Mouse (Mus musculus) hindbrain, embryonic 13.5 days (tissue): ENCODE results near the gene Slc17a9. TPM values are rescaled to one million over a fixed set of nuclear protein-coding genes. Genes with fewer than 3 reads are reported as not detected.
A peak's percentile ranks its signal among the peaks of the same experiment; 100 is the strongest.
"Not testable (repeated sequence)": the region's sequence is repeated elsewhere in the genome, so short reads cannot be mapped to it uniquely, and the experiment has no call there.

Source experiments
- ATAC-seq: fragments of 200-750 bp; cut with Nextera tagmentation; 2 replicates; pipeline ENCODE4 v1.8.0; 2017; ENCODE audit warnings: moderate TSS enrichment; ENCODE audit not compliant: low FRiP score
- H3K27ac ChIP-seq: fragments of 300-500 bp; sonication (generic); 2 replicates; pipeline ENCODE4 v1.5.1; 2015; ENCODE audit warnings: inconsistent platforms, mild to moderate bottlenecking, moderate library complexity
- H3K27me3 ChIP-seq: fragments of 300-500 bp; sonication (generic); 2 replicates; pipeline ENCODE4 v1.6.1; 2015; ENCODE audit warnings: mild to moderate bottlenecking, inconsistent platforms
- H3K36me3 ChIP-seq: fragments of 300-500 bp; sonication (generic); 2 replicates; pipeline ENCODE4 v1.6.1; 2015; ENCODE audit warnings: mild to moderate bottlenecking, inconsistent platforms
- H3K4me1 ChIP-seq: fragments of 300-500 bp; sonication (generic); replicated peaks from 2 replicates; pipeline ENCODE4 v1.6.1; 2015; ENCODE audit warnings: inconsistent platforms
- H3K4me2 ChIP-seq: fragments of 300-500 bp; sonication (generic); 2 replicates; pipeline ENCODE4 v1.6.1; 2015; ENCODE audit warnings: inconsistent platforms, mild to moderate bottlenecking, moderate library complexity
- H3K4me3 ChIP-seq: fragments of 300-500 bp; sonication (generic); 2 replicates; pipeline ENCODE4 v1.5.1; 2015; ENCODE audit warnings: mild to moderate bottlenecking, inconsistent platforms
- H3K9ac ChIP-seq: fragments of 300-500 bp; sonication (generic); 2 replicates; pipeline ENCODE4 v1.6.1; 2015; ENCODE audit warnings: mild to moderate bottlenecking, inconsistent platforms
- H3K9me3 ChIP-seq: fragments of 300-500 bp; sonication (generic); 2 replicates; pipeline ENCODE4 v1.6.1; 2016; ENCODE audit warnings: inconsistent platforms
- WGBS: fragments of 180-500 bp; shearing (Covaris S2); methylation state at CpG from one replicate; pipeline ENCODE4 v1.1.7; 2015; 5-methylcytosine and 5-hydroxymethylcytosine counted together
- polyA plus RNA-seq: library from polyadenylated mRNA; unstranded; fragments of >200 nt; fragmentation: Nextera tagmentation; extraction: Ambion mirVana; gene quantifications from 2 replicates; pipeline ENCODE4 v1.2.1, GENCODE M21; 2015

The Slc17a9 gene
- polyA plus RNA-seq, 1 experiment from 2014 or later: 0.19 TPM

- no peaks in the 10 kb centered on the region for H3K9me3 ChIP-seq
- no peak overlapping the region for H3K9ac ChIP-seq
- ATAC-seq: no peak
- no peaks in the 10 kb centered on the region for H3K27me3 ChIP-seq
- peaks cover 32% of the 10 kb centered on the region for H3K36me3 ChIP-seq
- no peak overlapping the region for H3K4me3 ChIP-seq
- peaks cover 22% of the 10 kb centered on the region for H3K4me1 ChIP-seq
- H3K27ac ChIP-seq: no peak overlapping the region
- 96% methylated on average over 5 of the region's 5 CpGs for WGBS
- H3K4me2 ChIP-seq: no peak overlapping the region
Observed at GRCm38 (mm10) chr2:180712037-180712689, 12.9 kb upstream of the Slc17a9 start.

DNA sequence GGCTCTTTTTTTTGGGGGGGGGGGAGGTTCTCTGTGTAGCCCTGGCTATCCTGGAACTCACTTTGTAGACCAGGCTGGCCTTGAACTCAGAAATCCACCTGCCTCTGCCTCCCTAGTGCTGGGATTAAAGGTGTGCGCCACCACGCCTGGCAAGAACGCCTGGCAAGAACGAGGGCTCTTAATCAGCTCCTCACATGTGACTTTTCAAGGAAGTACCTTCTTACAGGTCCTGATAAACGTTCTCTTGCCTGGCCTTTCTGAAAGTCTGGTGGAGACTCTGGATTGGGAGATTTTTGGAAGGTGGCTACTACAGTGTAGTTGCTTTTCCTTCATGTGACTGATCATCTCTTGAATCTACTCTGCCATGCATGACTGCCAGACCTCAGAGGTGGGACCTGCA lies 2.3 kb upstream of the Slc17a9 start:
- not testable (repeated sequence) for H3K27ac ChIP-seq, H3K4me2 ChIP-seq, H3K4me3 ChIP-seq, H3K27me3 ChIP-seq, H3K4me1 ChIP-seq, H3K9me3 ChIP-seq, ATAC-seq
- H3K36me3 ChIP-seq: peaks cover 65% of the 10 kb centered on the region
- H3K9ac ChIP-seq: 0 out of 2 replicates have a peak overlapping the region, but pooled peaks have one; percentile 13
- 95% methylated on average over 5 of the region's 5 CpGs for WGBS

DNA sequence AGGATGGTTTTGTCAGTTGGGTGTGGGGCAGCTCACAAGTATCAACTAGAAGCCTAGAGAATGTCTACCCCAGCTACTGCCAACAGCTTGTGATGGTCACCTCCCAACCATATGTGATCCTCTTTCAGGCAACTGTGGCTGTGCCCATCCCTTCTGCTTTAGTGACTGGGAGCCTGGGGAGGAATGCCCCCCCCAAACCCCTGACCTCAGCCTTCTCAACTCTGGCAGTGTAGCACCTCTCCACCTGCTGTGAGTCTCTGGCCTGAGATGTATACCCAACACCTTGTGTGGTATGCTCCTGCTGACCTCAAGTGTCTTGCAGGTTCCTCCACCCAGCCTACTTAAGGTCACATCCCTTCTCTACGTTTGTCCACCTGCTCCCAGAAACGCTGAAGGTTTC lies 1.2 kb upstream of the Slc17a9 start:
- Histone ChIP-seq H3K4me2 (no peak overlapping the region), H3K9me3 (no peaks in the 10 kb centered on the region), H3K4me3 (no peak overlapping the region), H3K36me3 (peaks cover 54% of the 10 kb centered on the region), H3K27ac (no peak overlapping the region), H3K4me1 (peaks cover 10% of the 10 kb centered on the region), H3K27me3 (peaks cover 6% of the 10 kb centered on the region; the same call in 1 of the 2 replicates), H3K9ac (no peak overlapping the region)
- ATAC-seq: no peak
- 71% methylated on average over 2 of the region's 2 CpGs for WGBS

DNA sequence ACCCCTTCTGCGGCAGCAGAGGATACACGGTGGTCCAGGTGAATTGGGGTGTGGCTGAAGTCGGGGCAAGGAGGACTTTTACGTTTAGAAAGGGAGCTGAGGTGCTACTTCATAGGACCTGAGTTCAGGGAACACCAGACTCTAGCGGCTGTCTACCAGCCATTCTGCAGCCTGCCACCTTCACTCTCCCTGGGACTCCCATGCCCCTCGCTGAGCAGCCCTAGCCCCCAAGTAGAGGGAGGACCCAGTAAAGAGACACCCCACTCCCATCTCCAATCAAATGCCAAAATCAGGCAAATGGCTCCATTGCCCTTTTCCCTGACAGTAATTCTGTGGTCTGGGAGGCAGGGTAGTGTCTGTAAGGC lies 333 bp downstream of the Slc17a9 start:
- H3K4me1 ChIP-seq: peaks cover 10% of the 10 kb centered on the region
- peaks cover 39% of the 10 kb centered on the region for H3K36me3 ChIP-seq
- 0 out of 2 replicates have a peak, but pooled peaks have one; percentile 50 for ATAC-seq
- H3K9me3 ChIP-seq: no peaks in the 10 kb centered on the region
- 9% methylated on average over 6 of the region's 6 CpGs for WGBS
- peaks cover 6% of the 10 kb centered on the region; the same call in 1 of the 2 replicates for H3K27me3 ChIP-seq
- H3K4me3 ChIP-seq: no peak overlapping the region
- H3K4me2 ChIP-seq: peak overlapping the region; percentile 15; the same call in 1 of the 2 replicates
- H3K9ac ChIP-seq: no peak overlapping the region; the same call in 1 of the 2 replicates
- H3K27ac ChIP-seq: no peak overlapping the region

DNA sequence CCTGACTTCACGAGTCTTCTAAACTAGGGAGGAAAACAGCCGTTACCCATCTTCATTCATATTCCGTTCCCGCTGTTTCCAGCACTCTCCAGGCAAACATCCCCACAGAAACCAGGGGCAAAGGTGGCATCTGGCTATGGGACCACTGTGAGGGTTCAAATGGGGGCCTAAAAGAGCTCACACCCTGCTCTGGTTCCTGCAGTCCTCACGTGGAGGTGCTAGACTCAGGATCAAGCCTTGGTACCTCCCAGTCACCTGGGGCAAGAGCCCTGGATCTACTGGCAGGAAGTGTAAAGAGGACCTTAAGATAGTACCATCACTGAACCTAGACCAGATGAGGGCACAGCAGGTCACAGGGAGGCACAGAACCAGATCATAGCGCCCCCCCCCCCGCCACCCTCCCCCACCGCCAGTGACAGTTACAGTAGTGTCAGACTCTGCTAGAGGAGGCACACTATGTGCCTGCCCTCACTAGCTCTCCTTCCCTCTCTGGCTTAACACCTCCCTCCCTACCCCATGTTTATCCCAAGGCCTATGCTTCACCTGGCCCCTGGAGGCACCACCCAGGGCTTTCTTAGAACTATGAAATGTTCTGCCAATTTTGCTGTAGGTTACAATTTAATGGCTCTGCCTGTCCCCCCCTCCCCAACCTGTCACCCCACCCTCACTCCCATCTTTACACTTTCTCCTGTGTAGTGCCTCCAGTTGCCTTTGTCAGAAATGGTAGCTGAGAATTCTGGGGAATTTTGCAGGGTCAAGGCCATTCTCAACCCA lies 980 bp downstream of the Slc17a9 start:
- H3K4me2 ChIP-seq: no peak overlapping the region
- H3K9ac ChIP-seq: no peak overlapping the region; the same call in 1 of the 2 replicates
- no peak overlapping the region for H3K4me3 ChIP-seq
- 40% methylated on average over 6 of the region's 8 CpGs for WGBS
- peaks cover 6% of the 10 kb centered on the region; the same call in 1 of the 2 replicates for H3K27me3 ChIP-seq
- H3K27ac ChIP-seq: no peak overlapping the region
- no peak for ATAC-seq
- no peaks in the 10 kb centered on the region for H3K9me3 ChIP-seq
- H3K36me3 ChIP-seq: peaks cover 33% of the 10 kb centered on the region
- H3K4me1 ChIP-seq: peaks cover 10% of the 10 kb centered on the region

GRCm38 (mm10) chr2:180726658-180727442 lies 1.8 kb downstream of the Slc17a9 start:
- no peak for ATAC-seq
- no peak overlapping the region for H3K9ac ChIP-seq
- H3K36me3 ChIP-seq: peaks cover 25% of the 10 kb centered on the region
- H3K4me1 ChIP-seq: peaks cover 10% of the 10 kb centered on the region
- H3K9me3 ChIP-seq: no peaks in the 10 kb centered on the region
- H3K4me2 ChIP-seq: no peak overlapping the region
- no peak overlapping the region for H3K27ac ChIP-seq
- 77% methylated on average over 6 of the region's 6 CpGs for WGBS
- H3K4me3 ChIP-seq: no peak overlapping the region
- H3K27me3 ChIP-seq: peaks cover 6% of the 10 kb centered on the region; the same call in 1 of the 2 replicates

- H3K9ac ChIP-seq: no peak overlapping the region
- H3K9me3 ChIP-seq: no peaks in the 10 kb centered on the region
- H3K4me1 ChIP-seq: peaks cover 10% of the 10 kb centered on the region
- no peak overlapping the region for H3K4me2 ChIP-seq
- peaks cover 17% of the 10 kb centered on the region for H3K36me3 ChIP-seq
- H3K27ac ChIP-seq: no peak overlapping the region
- 55% methylated on average over 4 of the region's 4 CpGs for WGBS
- H3K27me3 ChIP-seq: peaks cover 6% of the 10 kb centered on the region; the same call in 1 of the 2 replicates
- no peak overlapping the region for H3K4me3 ChIP-seq
- no peak for ATAC-seq
Observed at GRCm38 (mm10) chr2:180727613-180728021, 2.6 kb downstream of the Slc17a9 start.

DNA sequence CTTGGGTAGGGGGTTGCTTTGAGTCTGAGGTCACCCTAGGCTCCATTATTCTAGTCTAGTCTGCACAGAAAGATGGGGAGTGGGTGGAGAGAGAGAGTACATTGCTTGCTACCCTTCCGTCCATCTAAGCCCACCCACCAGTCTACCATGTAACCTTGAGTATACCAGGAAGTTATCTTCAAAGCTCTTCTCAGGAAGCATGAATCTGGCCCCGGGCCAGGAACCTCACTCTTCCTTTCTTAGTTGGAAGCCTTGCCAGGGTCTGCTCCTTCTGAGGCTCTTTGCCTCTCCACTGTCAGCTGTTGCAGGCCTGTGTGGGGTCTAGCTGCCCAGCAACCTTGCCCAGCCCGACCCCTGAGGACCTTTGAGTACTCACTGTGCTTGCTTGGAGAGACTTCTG lies 6.0 kb downstream of the Slc17a9 start:
- Histone ChIP-seq H3K9me3 (no peaks in the 10 kb centered on the region), H3K36me3 (no peaks in the 10 kb centered on the region), H3K9ac (no peak overlapping the region), H3K27me3 (0 out of 2 replicates have a peak, but pooled peaks cover 3% of the 10 kb centered on the region), H3K4me1 (no peaks in the 10 kb centered on the region), H3K4me2 (no peak overlapping the region), H3K4me3 (no peak overlapping the region), H3K27ac (no peak overlapping the region)
- no peak for ATAC-seq
- WGBS: 65% methylated on average over 3 of the region's 3 CpGs

- Histone ChIP-seq H3K4me3 (no peak overlapping the region), H3K9ac (no peak overlapping the region), H3K4me2 (no peak overlapping the region), H3K36me3 (no peaks in the 10 kb centered on the region), H3K27me3 (0 out of 2 replicates have a peak, but pooled peaks cover 3% of the 10 kb centered on the region), H3K9me3 (no peaks in the 10 kb centered on the region), H3K27ac (no peak overlapping the region), H3K4me1 (no peaks in the 10 kb centered on the region)
- ATAC-seq: no peak
- WGBS: 76% methylated on average over 6 of the region's 6 CpGs
Observed at GRCm38 (mm10) chr2:180731984-180732383, 6.9 kb downstream of the Slc17a9 start.

DNA sequence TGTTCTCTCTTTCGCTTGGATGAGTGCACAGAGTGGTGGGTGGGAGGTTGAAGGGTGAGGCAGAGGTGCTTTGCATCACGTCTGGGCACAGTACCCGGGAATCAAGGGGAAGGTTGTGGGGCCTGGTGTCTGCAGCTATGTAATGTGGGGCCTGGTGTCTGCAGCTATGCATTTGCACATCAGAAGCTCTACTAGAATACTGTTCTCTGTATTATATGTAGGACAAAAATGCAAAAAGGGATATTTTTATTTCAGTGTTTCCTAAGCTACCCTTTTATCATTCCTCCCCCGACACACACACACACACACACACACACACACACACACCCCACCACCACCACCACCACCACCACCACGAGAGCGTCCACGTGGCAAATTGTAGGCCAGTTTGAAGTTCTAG lies 10.2 kb downstream of the Slc17a9 start:
- no peak overlapping the region for H3K9ac ChIP-seq
- no peaks in the 10 kb centered on the region for H3K9me3 ChIP-seq
- H3K4me3 ChIP-seq: no peak overlapping the region
- H3K27me3 ChIP-seq: peaks cover 14% of the 10 kb centered on the region
- no peak overlapping the region for H3K27ac ChIP-seq
- H3K4me1 ChIP-seq: no peaks in the 10 kb centered on the region
- ATAC-seq: no peak
- H3K36me3 ChIP-seq: no peaks in the 10 kb centered on the region
- no peak overlapping the region for H3K4me2 ChIP-seq
- 86% methylated on average over 7 of the region's 7 CpGs for WGBS

DNA sequence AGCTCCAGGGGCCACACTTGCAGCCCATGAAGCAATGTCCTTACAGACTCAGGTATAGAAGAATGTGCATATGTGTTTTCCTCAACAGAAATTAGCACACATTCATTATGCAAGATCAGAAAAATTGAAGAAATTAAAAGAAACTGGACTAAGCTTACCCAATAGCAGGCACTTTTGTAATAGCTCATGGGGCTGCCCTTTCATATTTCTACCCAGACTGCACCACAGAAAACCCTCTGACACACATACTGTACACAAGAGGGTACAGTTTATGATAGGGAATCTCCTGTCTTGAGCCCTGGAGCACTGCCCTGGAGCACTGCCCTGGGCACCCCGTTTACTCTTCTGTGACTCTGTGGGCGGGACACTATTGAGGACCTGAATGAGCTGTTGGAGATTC lies 12.9 kb downstream of the Slc17a9 start:
- no peak overlapping the region for H3K4me3 ChIP-seq
- H3K27me3 ChIP-seq: peaks cover 19% of the 10 kb centered on the region
- no peaks in the 10 kb centered on the region for H3K36me3 ChIP-seq
- no peak overlapping the region for H3K4me2 ChIP-seq
- WGBS: 72% methylated on average over 2 of the region's 2 CpGs
- no peaks in the 10 kb centered on the region for H3K4me1 ChIP-seq
- H3K9ac ChIP-seq: no peak overlapping the region
- no peaks in the 10 kb centered on the region for H3K9me3 ChIP-seq
- ATAC-seq: no peak
- H3K27ac ChIP-seq: no peak overlapping the region

- Histone ChIP-seq H3K9ac (no peak overlapping the region), H3K4me2 (no peak overlapping the region), H3K36me3 (no peaks in the 10 kb centered on the region), H3K27me3 (peaks cover 15% of the 10 kb centered on the region), H3K4me1 (no peaks in the 10 kb centered on the region), H3K27ac (no peak overlapping the region), H3K4me3 (no peak overlapping the region), H3K9me3 (no peaks in the 10 kb centered on the region)
- 35% methylated on average over 3 of the region's 3 CpGs for WGBS
- no peak for ATAC-seq
Observed at GRCm38 (mm10) chr2:180740349-180740748, 15.3 kb downstream of the Slc17a9 start.
